Mouse (Mus musculus): ENCODE results near the gene Gbe1. TPM values are rescaled to one million over a fixed set of nuclear protein-coding genes. Genes with fewer than 3 reads are reported as not detected.

Gene Gbe1
- total RNA-seq, 2 experiments from 2014 or later = 8.5 to 8.8 TPM

DNA sequence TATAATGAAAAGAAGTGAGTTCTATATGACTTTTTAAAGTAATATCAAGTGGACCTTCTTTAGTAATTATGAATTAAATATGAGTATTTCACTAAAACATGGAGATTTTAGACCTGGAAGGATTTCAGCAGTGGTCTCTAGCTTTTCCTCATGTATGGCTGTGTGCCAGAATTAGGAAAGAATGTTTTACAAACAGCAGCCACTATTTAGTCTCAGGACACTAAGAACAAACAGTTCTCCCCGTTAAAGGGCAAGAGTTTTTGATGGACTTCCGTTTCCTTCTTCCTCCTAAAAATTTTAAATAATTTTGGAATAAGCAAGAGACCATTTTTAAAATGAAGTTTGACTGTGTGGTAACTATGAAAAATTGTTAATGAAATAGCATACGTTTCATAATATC is 38.8 kb downstream of the Gbe1 start:
- no peak for DNase-seq (ENCODE audit: low spot score in 2 of 2)

GRCm38 (mm10) chr16:70353058-70353457 is 39.3 kb downstream of the Gbe1 start:
- no peak for DNase-seq (ENCODE audit: low spot score in 2 of 2)

GRCm38 (mm10) chr16:70358326-70358725 is 44.6 kb downstream of the Gbe1 start:
- DNase-seq (ENCODE audit: low spot score in 2 of 2) = no peak

DNA sequence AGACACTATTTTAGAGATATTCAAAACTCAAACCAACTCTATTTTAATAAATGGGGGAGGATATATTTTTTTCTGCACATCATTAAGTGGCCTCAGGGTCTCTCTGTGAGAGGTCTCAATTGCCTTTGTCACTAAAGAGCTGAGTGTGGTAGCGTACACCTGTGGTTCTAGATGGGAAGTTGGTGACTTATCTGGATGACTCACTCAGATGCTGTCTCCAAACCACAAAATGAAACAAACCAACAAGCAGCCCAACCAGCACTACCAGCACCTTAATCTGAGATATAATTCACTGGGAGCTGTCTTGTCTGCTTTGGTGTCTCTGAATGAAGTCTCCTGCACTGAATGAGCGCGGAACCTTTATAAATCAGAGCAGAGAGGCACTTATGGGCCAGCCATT is 51.5 kb downstream of the Gbe1 start:
- DNase-seq (ENCODE audit: low spot score in 2 of 2) = no peak

DNA sequence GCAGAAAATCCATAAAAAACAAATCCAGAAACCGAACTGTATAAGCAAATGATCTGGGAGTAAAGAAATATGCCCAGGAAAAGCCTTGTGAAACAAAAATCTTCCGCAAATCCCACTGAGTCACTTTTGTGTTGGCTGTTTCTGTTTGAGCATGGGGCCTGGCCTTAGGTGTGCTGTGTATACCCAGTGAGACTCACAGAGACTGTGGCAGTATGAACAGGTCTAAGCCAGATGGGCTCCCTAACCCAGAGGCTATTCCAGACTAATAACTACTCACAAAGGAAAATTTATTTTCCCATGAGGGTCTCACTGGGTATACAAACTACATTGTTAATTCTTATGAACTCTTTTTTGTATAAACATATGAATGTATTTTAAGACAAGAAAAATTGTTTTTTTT is 67.3 kb downstream of the Gbe1 start:
- DNase-seq (ENCODE audit: low spot score in 2 of 2) = no peak

GRCm38 (mm10) chr16:70385494-70385893 is 71.7 kb downstream of the Gbe1 start:
- DNase-seq (ENCODE audit: low spot score in 2 of 2) = no peak

GRCm38 (mm10) chr16:70387385-70387784 is 73.6 kb downstream of the Gbe1 start:
- DNase-seq (ENCODE audit: low spot score in 2 of 2) = no peak

DNA sequence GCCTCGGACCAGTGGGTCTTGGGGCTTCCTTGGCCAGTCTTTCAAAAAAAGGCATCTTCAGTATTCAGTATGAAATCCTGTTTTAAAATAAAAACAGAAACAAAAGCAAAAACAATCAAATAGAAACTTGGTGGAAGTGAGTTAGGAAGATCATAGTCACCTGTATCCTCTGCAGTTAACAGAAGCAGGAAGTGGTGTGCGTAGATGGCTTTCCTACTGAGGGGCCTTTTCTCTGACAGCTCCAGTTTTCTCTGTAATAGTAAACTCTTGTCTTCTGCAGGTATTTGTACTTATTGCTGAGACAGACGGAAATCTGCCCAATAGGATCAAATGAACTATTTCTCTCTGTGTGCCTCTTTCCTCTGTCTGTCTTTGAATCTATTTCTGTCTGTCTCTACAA is 81.5 kb downstream of the Gbe1 start:
- no peak for DNase-seq (ENCODE audit: low spot score in 2 of 2)

DNA sequence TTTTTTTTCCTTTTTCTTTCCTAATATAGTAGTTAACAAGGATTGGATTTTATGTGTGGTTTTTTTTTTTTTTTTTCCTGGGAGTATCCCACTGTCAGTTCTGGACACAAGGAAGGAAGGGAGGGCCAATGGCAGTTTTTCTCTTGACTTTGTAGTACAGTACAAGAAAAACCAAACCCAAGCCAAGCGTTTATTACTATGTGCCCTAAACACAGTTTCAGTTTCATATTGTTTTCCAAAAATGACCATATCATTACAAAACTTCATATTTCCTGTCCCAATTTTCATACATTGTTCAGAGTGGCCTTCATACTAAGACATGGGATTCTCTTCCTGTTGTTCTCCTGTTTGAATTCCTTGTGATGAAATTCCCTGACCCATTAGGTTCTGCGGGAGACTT is 94.0 kb downstream of the Gbe1 start:
- no peak for DNase-seq (ENCODE audit: low spot score in 2 of 2)

DNA sequence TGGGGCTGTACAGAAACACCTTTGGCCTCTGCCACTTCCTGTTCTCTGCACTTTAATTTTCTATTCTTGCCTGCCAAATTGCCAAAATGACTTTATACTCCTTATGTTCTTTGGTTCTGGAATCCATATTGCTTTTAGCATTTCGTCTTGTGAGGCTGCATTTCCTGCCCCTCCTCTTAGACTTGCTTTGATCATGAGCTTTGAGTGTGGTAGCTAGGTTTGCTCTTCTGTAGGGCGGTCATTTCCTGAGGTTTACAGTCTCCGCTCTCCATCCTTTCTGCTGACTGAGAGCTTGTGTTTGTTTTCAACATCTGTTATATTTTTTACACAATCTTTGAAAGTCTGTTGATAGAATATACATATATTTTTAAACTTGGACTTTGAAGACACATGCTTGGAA is 107.3 kb downstream of the Gbe1 start:
- no peak for DNase-seq (ENCODE audit: low spot score in 2 of 2)

- DNase-seq (ENCODE audit: low spot score in 2 of 2) = no peak
These were observed 135.8 kb downstream of the Gbe1 start for GRCm38 (mm10) chr16:70449520-70449919.

GRCm38 (mm10) chr16:70475583-70475982 is 161.8 kb downstream of the Gbe1 start:
- DNase-seq (ENCODE audit: low spot score in 2 of 2) = no peak

DNA sequence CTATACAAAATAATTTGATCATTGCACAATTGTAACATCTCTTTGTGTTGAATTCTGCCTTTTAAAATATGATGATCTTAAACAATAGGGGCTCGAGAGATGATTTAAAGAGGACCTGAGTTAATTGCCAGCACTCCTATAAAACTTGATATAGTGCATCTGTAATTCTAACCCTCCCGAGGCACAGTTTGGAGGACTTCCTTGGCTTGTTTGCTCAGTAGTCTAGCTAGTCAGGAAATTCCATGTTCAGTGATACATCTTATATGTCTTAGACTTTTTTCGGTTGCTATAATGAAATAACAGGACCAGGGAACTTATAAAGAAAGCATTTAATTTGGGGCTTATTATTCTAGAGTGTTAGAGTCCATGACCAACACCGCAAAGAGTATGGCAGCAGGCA is 162.4 kb downstream of the Gbe1 start:
- no peak for DNase-seq (ENCODE audit: low spot score in 2 of 2)

DNA sequence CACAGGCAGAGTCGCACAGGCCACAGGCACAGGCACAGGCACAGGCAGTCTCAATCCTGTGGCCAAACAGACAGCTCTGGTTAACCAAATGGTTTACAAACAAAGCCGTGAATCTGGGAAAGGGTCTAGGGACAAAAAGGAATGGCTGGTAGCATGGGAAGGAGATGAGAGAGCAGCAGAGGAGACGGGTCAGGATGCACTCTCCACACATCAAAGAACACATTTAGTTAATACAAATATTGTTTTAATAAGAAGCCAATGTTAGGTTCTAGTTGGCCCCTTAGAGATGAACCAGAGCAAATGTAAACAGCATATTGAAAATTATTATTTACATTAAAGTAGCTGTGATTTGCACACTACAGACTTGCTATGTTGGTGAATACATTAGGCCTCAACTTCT is 166.7 kb downstream of the Gbe1 start:
- DNase-seq (ENCODE audit: low spot score in 2 of 2) = no peak

DNA sequence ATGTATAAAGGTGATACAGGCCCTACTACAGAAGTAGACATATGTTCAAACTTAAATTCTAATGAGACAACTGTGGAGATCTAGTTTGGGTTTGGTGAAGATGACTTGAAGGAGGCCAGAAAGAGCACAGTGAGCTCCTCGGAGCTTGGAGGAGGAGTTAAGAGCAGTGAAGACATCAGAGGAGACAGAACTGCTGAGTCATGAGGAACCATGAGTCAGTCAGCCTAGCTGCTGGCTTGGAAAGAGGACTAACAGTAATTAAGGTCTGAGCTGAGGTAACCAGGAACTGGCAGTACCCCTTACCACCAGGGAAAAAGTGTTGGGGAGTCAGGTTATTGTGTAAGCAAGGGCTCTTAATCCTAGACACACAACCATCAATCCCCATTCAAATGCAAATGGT is 192.7 kb downstream of the Gbe1 start:
- no peak for DNase-seq (ENCODE audit: low spot score in 2 of 2)

- no peak for DNase-seq (ENCODE audit: low spot score in 2 of 2)
These were observed 197.2 kb downstream of the Gbe1 start for GRCm38 (mm10) chr16:70510938-70511337.

- DNase-seq (ENCODE audit: low spot score in 2 of 2) = no peak
These were observed 209.1 kb downstream of the Gbe1 start for GRCm38 (mm10) chr16:70522861-70523260.

GRCm38 (mm10) chr16:70523566-70523965 is 209.8 kb downstream of the Gbe1 start:
- no peak for DNase-seq (ENCODE audit: low spot score in 2 of 2)

GRCm38 (mm10) chr16:70524273-70524672 is 210.5 kb downstream of the Gbe1 start:
- no peak for DNase-seq (ENCODE audit: low spot score in 2 of 2)

- DNase-seq (ENCODE audit: low spot score in 2 of 2) = no peak
These were observed 213.5 kb downstream of the Gbe1 start for GRCm38 (mm10) chr16:70527224-70527623.

DNA sequence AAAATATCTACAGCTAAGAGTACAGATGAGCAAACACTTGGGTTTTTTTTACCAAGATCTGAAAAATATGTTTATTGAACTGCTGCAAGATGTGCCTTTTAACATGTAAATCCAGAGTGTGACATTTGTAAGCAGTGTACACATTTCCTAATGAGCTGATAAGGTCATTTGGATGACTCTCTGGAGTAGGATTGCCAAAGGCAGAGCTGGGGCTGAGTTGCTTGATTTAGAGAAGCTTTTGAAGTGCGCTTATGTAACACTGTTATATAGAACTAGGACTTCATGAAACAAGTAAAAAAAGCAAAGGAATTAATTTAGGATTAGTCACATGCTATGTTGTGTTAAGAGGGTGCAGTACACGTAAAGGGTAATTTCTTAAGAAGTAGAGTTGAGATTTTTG is 221.5 kb downstream of the Gbe1 start:
- DNase-seq (ENCODE audit: low spot score in 2 of 2) = no peak

GRCm38 (mm10) chr16:70550835-70551234 is 237.1 kb downstream of the Gbe1 start:
- DNase-seq (ENCODE audit: low spot score in 2 of 2) = no peak

GRCm38 (mm10) chr16:70561635-70562348 is 248.0 kb downstream of the Gbe1 start:
- no peak for DNase-seq (ENCODE audit: low spot score in 2 of 2)

- no peak for DNase-seq (ENCODE audit: low spot score in 2 of 2)
These were observed 248.8 kb downstream of the Gbe1 start for GRCm38 (mm10) chr16:70562574-70562973.

Measured in layer of hippocampus, postnatal 10 days (tissue).